Mouse (Mus musculus) layer of hippocampus, adult 9-10 months (tissue): ENCODE measurements at regions not wholly inside any gene's neighbourhood (a gene's known extent, or its start where the extent isn't known, plus 50 kb on each side); places are given as distances from the start of the nearest gene placed in this dataset.

Experiments
- DNase-seq: peaks from one replicate; pipeline ENCODE4 v3.0.0; 2022; ENCODE audit warnings: low spot score

- peak; percentile 3 for DNase-seq
These were observed 656.8 kb upstream of the Tgif2lx2 start for GRCm38 (mm10) chrX:117770252-117770651.
